Mouse (Mus musculus): ENCODE data around the gene 1700010B08Rik. TPM values are rescaled to one million over a fixed set of nuclear protein-coding genes. Genes with fewer than 3 reads are reported as not detected.
"Not testable (repeated sequence)": the region's sequence is repeated elsewhere in the genome, so short reads cannot be mapped to it uniquely, and the experiment has no call there.

Gene 1700010B08Rik
- total RNA-seq (2021) = not detected

GRCm38 (mm10) chr2:173719115-173719514 is at the start of gene 1700010B08Rik:
1700010B08Rik (plus strand) TSS chr2:173719415.
- intact Hi-C loops (cut with DNase I) = not testable (repeated sequence)

DNA sequence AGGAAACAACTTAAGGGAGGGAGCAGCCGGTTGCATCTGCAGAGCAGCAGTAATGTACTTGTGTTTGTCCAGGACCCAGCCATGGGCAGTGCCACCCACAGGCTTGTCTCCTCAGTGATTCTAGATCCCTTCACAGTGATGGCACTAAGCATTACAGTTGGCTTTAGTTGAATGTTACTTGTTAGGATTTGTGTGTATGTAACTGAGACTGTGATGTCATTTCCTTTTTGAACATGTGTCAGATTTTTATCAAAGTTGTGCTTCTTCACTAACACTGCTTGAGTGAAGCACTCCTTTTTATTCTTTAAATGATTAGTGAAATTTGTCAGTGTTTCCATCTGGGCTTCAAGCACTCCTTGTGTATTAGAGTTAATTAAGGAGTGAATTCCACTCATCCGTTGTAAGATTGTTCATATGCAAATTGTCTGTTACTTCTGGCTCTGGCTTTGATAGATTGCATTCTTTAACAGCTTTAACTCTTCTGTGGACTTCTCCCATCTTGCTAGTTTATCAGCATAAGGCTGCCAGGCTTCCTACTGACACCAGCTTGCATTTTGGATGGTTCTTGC is 46.8 kb upstream of the 1700010B08Rik start:
- DNase-seq = no peak
- intact Hi-C loops (cut with DNase I) = no loop called here

More at GRCm38 (mm10) chr2:173719115-173719514, at the start of gene 1700010B08Rik:
- not testable (repeated sequence) for DNase-seq

- intact Hi-C loops (cut with DNase I) = no loop called here
- no peak for DNase-seq
Measured at GRCm38 (mm10) chr2:173673469-173673868, 45.7 kb upstream of the 1700010B08Rik start.

DNA sequence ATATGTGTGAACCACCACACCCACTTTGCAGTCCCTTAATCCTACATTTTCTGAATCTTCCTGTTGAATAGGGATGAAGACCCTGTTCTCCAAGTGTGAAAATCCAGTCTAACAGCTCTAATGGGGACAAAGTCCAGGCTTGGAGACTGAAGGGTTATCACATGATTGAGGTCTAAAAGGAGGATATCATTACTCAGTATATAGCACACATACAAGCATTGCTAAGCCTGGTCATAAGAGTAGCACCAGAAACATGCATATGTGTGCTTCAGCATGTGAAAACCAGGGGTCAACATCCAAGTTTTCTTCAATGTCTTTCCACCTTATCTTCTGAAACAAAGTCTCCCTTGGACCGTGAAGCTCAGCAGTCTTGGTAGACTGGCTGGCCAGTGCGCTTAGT is 40.6 kb upstream of the 1700010B08Rik start:
- no peak for DNase-seq
- intact Hi-C loops (cut with DNase I) = no loop called here

DNA sequence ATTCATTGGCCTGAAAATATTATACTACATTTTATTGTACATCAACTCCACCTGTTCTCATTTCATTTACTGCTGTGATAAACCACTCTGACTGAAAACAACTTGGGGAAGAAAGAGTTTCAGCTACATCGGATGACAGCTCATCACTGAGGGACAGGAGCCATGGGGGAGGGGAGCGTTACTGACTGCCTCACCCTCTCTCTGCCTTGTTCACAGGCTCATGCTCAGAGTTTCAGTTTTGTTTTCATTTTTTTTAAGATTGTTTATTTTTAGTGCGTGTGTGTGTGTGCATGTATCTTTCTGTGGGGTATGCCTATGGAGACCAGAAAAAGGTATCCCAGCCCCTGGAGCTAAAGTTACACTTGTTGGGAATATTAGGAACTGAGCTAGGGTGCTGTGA is 40.0 kb upstream of the 1700010B08Rik start:
- DNase-seq = no peak
- intact Hi-C loops (cut with DNase I) = no loop called here

GRCm38 (mm10) chr2:173680153-173680552 is 39.1 kb upstream of the 1700010B08Rik start:
- intact Hi-C loops (cut with DNase I) = no loop called here
- no peak for DNase-seq

- intact Hi-C loops (cut with DNase I) = no loop called here
- DNase-seq = peak; percentile 46
Measured at GRCm38 (mm10) chr2:173682773-173683172, 36.4 kb upstream of the 1700010B08Rik start.

- intact Hi-C loops (cut with DNase I) = no loop called here
- DNase-seq = no peak
Measured at GRCm38 (mm10) chr2:173685781-173686361, 33.3 kb upstream of the 1700010B08Rik start.

DNA sequence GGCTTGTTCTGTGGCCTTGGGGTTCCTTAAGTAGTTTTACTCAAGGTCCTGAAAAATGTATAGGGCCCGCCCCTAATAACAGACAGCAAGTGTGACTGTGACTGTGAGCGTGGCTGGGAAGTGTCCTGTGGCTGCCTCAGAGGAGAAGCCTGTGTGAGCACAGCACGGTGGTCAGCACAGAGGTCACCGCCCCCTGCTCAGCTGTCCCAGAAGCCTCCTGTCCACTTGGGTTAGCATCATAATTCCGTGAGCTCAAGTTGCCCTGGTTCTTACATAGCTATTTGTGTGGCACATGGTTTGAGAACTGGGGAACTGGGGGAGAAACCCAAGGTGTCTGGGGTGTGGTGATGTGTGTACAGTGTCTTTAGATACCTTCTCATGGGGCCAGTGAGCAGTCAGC is 31.9 kb upstream of the 1700010B08Rik start:
- DNase-seq = no peak
- intact Hi-C loops (cut with DNase I) = no loop called here

DNA sequence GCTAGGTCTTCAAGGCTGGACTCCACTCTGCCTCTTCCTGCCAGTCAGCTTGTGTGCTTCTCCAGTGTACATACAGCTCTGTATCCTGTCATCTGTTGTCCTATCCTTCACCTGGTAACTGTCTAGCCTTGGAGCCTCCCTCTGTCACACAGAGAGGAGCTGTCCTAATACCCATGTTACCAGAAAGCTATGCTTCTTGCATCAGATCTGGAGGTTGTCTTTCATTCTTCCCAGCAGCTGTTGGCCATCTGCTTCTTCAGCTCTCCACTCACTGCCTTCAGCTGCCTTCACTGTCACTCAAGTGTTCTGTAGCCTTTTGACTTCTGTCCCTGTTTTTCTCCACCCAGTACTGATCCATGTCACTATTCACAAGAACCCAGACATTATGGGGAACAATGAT is 29.4 kb upstream of the 1700010B08Rik start:
- intact Hi-C loops (cut with DNase I) = no loop called here
- no peak for DNase-seq

GRCm38 (mm10) chr2:173691748-173692147 is 27.5 kb upstream of the 1700010B08Rik start:
- intact Hi-C loops (cut with DNase I) = no loop called here
- no peak for DNase-seq

DNA sequence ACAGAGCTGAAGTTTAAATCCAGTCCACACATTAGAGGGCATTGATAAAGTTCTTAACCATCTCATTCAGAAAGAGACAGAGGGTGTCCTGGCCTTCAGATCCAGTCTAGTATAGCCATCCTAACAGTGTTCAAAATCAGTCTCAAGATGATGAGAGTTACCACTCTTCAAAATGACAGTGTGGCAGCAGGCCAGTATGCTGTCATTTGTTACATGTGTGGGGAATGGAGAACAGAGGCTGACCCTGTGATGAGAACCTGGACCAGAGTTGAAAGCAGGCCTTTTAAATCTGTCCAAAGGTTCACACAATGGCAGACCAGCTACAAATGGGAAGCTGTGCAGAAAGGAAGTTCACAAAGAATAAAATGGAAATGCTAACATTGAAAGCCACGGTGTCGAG is 26.5 kb upstream of the 1700010B08Rik start:
- DNase-seq = no peak
- intact Hi-C loops (cut with DNase I) = no loop called here

DNA sequence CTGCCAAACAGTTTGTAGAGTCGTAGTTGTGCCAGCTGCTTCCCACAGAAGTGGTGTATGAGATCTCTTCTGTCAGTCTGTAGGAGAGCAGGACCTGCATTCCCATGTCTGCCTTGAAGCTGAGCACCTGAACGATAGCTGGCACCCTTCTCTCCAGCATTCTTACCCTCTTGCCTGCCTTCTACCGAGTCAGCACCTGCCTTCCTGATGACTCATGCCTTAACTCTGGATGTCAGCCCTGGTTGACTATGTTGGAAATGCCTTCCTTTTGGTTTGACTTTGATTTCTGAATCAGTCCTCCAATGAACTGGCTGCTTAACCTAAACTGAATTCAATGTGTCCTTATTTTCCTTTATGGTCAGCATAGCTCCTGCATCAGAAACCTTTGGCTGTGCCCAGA is 20.4 kb upstream of the 1700010B08Rik start:
- DNase-seq = no peak
- intact Hi-C loops (cut with DNase I) = no loop called here

GRCm38 (mm10) chr2:173702096-173702866 is 16.9 kb upstream of the 1700010B08Rik start:
- no peak for DNase-seq
- intact Hi-C loops (cut with DNase I) = no loop called here

DNA sequence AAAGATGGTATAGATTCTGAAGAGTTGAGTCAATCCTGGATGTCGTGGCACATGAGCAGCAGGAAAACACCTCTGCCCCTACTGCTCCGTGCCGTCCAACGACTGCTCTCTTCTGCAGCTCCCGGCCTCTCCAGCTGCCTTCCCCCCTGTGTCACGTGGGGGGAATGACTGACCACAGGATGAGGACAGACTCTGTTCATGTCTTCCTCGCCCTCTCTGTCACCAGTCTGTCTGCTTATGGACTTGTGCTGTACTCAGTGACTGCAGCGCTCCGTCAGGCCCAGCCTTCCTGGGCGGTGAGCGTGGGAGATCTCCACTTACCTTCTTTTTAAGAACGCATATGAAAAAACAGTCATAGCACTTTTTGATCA is 16.4 kb upstream of the 1700010B08Rik start:
- DNase-seq = no peak
- intact Hi-C loops (cut with DNase I) = no loop called here

GRCm38 (mm10) chr2:173705827-173706551 is 13.2 kb upstream of the 1700010B08Rik start:
- DNase-seq = peak; percentile 54
- intact Hi-C loops (cut with DNase I) = no loop called here

- DNase-seq; intact Hi-C loops (cut with DNase I): not testable (repeated sequence)
Measured at GRCm38 (mm10) chr2:173707626-173708025, 11.6 kb upstream of the 1700010B08Rik start.

DNA sequence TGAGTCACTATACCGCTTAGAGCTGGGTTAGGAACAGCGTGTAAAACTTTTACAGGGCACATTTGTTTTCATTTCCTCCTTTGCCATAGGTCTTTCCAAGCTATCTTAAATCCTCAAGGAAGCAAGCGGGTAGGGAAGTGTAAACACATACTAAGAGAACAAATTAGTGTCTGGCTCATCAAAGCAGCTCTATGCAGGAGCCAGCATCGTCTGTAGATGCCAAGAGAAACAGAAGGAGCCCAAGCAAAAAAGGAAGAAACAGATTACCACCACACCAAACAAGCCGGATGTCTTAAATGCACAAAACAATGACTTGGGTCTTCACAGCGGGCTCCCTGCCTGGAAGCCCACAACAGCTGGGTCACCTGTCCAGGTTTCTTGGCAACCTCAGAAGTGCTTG is 9.0 kb upstream of the 1700010B08Rik start:
- intact Hi-C loops (cut with DNase I) = no loop called here
- no peak for DNase-seq

DNA sequence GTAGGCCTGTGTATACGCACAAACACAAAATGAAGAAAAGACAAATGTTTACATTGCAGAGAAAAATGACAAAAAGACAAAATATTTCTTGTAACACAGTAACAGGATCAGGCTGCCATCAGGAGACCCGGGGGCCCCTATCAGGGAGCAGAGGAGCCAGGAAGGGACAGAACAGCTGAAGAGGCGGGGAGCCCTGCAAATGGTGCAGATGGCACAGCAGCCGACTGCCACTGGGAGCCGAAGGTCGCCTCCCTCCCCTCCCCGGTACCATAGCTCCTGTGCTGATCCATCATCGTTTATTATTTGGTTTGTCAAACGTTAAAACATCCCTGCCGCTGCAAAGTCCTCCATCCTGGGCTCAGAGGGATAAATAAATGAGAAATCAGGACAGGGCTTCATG is 6.6 kb upstream of the 1700010B08Rik start:
- peak; percentile 40 for DNase-seq
- intact Hi-C loops (cut with DNase I) = no loop called here

- DNase-seq = no peak
- intact Hi-C loops (cut with DNase I) = no loop called here
Measured at GRCm38 (mm10) chr2:173713241-173713640, 6.0 kb upstream of the 1700010B08Rik start.

DNA sequence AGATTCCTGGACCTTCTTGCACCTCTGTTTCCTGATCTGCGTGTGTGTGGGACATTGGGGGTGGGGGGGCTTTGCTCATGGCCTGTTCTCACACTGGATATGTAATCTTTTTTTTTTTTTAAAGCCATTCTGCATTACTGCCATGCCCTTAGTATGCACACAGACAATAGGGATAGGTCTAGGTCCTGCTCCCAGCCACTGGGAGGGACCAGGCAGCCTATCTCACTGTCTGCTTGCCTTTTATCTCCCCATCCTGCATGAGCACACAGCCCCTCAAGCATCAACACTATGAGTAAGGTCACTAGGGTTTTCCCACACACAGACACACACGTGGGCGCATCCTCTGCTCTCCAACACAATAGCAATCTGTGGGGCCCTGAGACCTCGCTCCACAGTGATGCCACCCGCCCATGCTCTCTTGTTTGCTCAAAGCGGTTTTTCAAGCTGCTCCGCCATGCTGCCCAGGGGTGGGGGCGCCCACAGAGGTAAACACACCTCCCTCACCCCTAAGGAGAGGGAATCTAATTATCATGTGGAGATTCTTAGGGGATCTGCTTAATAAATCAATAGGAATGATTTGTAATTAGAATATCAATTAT is 4.5 kb upstream of the 1700010B08Rik start:
- intact Hi-C loops (cut with DNase I) = no loop called here
- no peak for DNase-seq

All from left cerebral cortex, postnatal 4 days (tissue).